In the genomic region with DNA sequence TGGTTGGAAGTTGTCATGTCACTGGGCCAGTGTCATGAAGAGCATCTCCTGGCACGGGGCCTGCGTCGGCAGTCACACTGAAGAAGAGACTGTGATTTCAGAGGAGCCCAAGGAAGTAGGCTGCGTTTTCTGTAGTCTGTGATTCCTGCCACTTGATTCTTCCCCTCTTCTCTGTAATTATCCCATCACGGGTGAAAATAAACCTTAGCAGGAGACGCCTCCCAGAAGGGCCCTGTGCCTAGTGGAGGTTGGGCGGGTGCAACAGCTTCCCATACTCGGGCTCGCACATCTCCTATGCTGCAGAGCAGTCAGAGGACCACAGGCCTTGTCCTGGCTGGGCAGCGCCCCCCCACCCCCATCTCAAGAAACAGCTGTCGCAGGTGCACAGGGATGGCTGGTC, we compare ENCODE assay signal across 25 mouse cellular contexts.
A peak's percentile ranks its signal among the peaks of the same experiment; 100 is the strongest.
DNase-seq lines count a peak whose midpoint lies in the region; ATAC-seq and TF ChIP-seq lines count a peak whose summit lies in the region.
"Had no signal": no experiment of that assay in that cellular context is flagged by ENCODE, and none has a peak within 500 bp of the region (broad histone marks: within the 10 kb centered on the region; RNA-seq: fewer than 3 reads in every experiment).

No protein-coding gene starts in this region.

- intact Hi-C loops in left cerebral cortex, postnatal 4 days (cut with DNase I) = no loop called here

- H3K27ac ChIP-seq in forebrain, postnatal 0 days (ENCODE audit: low read depth, low read length) = no peak overlapping the region
- no peak overlapping the region for H3K27ac ChIP-seq in forebrain, embryonic 13.5 days
- no peak overlapping the region for H3K27ac ChIP-seq in hindbrain, embryonic 14.5 days
- H3K27ac ChIP-seq: forebrain, embryonic 12.5 days; hindbrain, embryonic 12.5 days; kidney, embryonic 15.5 days; limb, embryonic 12.5 days; macrophage; midbrain, embryonic 12.5 days had no signal

- no peaks in the 10 kb centered on the region for H3K27me3 ChIP-seq in forebrain, postnatal 0 days (ENCODE audit: insufficient read depth, low read length)
- no peaks in the 10 kb centered on the region for H3K27me3 ChIP-seq in forebrain, embryonic 13.5 days
- H3K27me3 ChIP-seq in hindbrain, embryonic 14.5 days (ENCODE audit: control insufficient read depth, insufficient read depth, low read length) = no peaks in the 10 kb centered on the region
- H3K27me3 ChIP-seq: kidney, embryonic 15.5 days; limb, embryonic 12.5 days; midbrain, embryonic 12.5 days had no signal

- peak; percentile 67 for ATAC-seq in forebrain, postnatal 0 days
- ATAC-seq in forebrain, embryonic 13.5 days = no peak
- ATAC-seq in hindbrain, embryonic 14.5 days (ENCODE audit: low FRiP score) = no peak
- ATAC-seq: liver, postnatal 0 days; lung, postnatal 0 days had no signal

- H3K4me3 ChIP-seq in forebrain, postnatal 0 days (ENCODE audit: low read depth, low read length) = no peak overlapping the region
- no peak overlapping the region for H3K4me3 ChIP-seq in forebrain, embryonic 13.5 days
- H3K4me3 ChIP-seq in hindbrain, embryonic 14.5 days (replicated peaks; ENCODE audit: low read length) = no peak overlapping the region
- H3K4me3 ChIP-seq: forebrain, embryonic 12.5 days; hindbrain, embryonic 12.5 days; kidney, embryonic 15.5 days; limb, embryonic 12.5 days; midbrain, embryonic 12.5 days had no signal

- no peak overlapping the region for H3K9ac ChIP-seq in forebrain, postnatal 0 days
- H3K9ac ChIP-seq in forebrain, embryonic 13.5 days = no peak overlapping the region
- H3K9ac ChIP-seq in hindbrain, embryonic 14.5 days = no peak overlapping the region
- H3K9ac ChIP-seq: forebrain, embryonic 12.5 days; hindbrain, embryonic 12.5 days; kidney, embryonic 15.5 days; limb, embryonic 12.5 days; liver, postnatal 0 days; midbrain, embryonic 12.5 days had no signal

- H3K9me3 ChIP-seq in forebrain, postnatal 0 days (ENCODE audit: low read length) = 0 out of 2 replicates have a peak, but pooled peaks cover 4% of the 10 kb centered on the region
- H3K9me3 ChIP-seq in forebrain, embryonic 13.5 days (replicated peaks) = 0 out of 2 replicates have a peak, but pooled peaks cover 4% of the 10 kb centered on the region
- H3K9me3 ChIP-seq in hindbrain, embryonic 14.5 days (ENCODE audit: control insufficient read depth, low read length) = no peaks in the 10 kb centered on the region
- H3K9me3 ChIP-seq: forebrain, embryonic 12.5 days; kidney, embryonic 15.5 days; midbrain, embryonic 12.5 days had no signal

- peak; percentile 28 for DNase-seq in forebrain, postnatal 0 days
- peak; percentile 32 for DNase-seq in left cerebral cortex, adult 11 months (ENCODE audit: low spot score)
- DNase-seq in left cerebral cortex, postnatal 4 days = no peak
- DNase-seq in right cerebral cortex, postnatal 10 days (ENCODE audit: low spot score in 2 of 2) = peak; percentile 34 to 51
- no peak for DNase-seq in right cerebral cortex, postnatal 4 days
- DNase-seq in hindbrain, embryonic 14.5 days (ENCODE audit: low spot score) = no peak
- DNase-seq: adrenal gland, postnatal 25 days; cerebellum, adult 11 months; cerebellum, adult 9-11 months; heart, postnatal 10 days; kidney, adult 11 months; kidney, postnatal 36 days; liver, postnatal 0 days; retina, postnatal 1 day; spleen, adult 18-20 months had no signal

- H3K4me1 ChIP-seq in forebrain, postnatal 0 days (ENCODE audit: insufficient read depth) = no peaks in the 10 kb centered on the region
- H3K4me1 ChIP-seq in forebrain, embryonic 13.5 days = peaks cover 8% of the 10 kb centered on the region; the same call in 1 of the 2 replicates
- H3K4me1 ChIP-seq in hindbrain, embryonic 14.5 days (replicated peaks; ENCODE audit: control insufficient read depth, insufficient read depth, low read length) = no peaks in the 10 kb centered on the region
- H3K4me1 ChIP-seq: forebrain, embryonic 12.5 days; hindbrain, embryonic 12.5 days; kidney, embryonic 15.5 days; limb, embryonic 12.5 days; midbrain, embryonic 12.5 days had no signal

- WGBS in forebrain, postnatal 0 days = 71% methylated on average over 11 of the region's 11 CpGs
- WGBS in forebrain, embryonic 13.5 days = 86% methylated on average over 11 of the region's 11 CpGs
- WGBS in hindbrain, embryonic 14.5 days = 87% methylated on average over 11 of the region's 11 CpGs

- no peaks in the 10 kb centered on the region for H3K36me3 ChIP-seq in forebrain, postnatal 0 days (ENCODE audit: insufficient read depth)
- no peaks in the 10 kb centered on the region for H3K36me3 ChIP-seq in forebrain, embryonic 13.5 days (ENCODE audit: poor library complexity, severe bottlenecking)
- no peaks in the 10 kb centered on the region for H3K36me3 ChIP-seq in hindbrain, embryonic 14.5 days (replicated peaks; ENCODE audit: control insufficient read depth, insufficient read depth)
- H3K36me3 ChIP-seq: forebrain, embryonic 12.5 days; hindbrain, embryonic 12.5 days; kidney, embryonic 15.5 days; limb, embryonic 12.5 days; midbrain, embryonic 12.5 days had no signal

- no peak for TF ChIP-seq CTCF in forebrain, postnatal 0 days (IDR thresholded peaks at IDR 0.05; ENCODE audit: low read depth)

- H3K4me2 ChIP-seq in forebrain, postnatal 0 days (ENCODE audit: low read depth) = no peak overlapping the region
- no peak overlapping the region for H3K4me2 ChIP-seq in forebrain, embryonic 13.5 days
- H3K4me2 ChIP-seq in hindbrain, embryonic 14.5 days (replicated peaks) = no peak overlapping the region
- H3K4me2 ChIP-seq: forebrain, embryonic 12.5 days; heart, embryonic 11.5 days; hindbrain, embryonic 12.5 days; kidney, embryonic 15.5 days; limb, embryonic 12.5 days; liver, embryonic 11.5 days; midbrain, embryonic 12.5 days had no signal

Comparison
In these comparisons a context has a peak if more than half of its experiments do, and no peak if none do; other contexts are left out.
1. DNase-seq: peak in forebrain, postnatal 0 days (single experiment), left cerebral cortex, adult 11 months (single experiment) and right cerebral cortex, postnatal 10 days (2 of 2); none in left cerebral cortex, postnatal 4 days (single experiment), right cerebral cortex, postnatal 4 days (single experiment) and hindbrain, embryonic 14.5 days (single experiment).